Mouse (Mus musculus): ENCODE measurements around the gene Asic2. TPM values are rescaled to one million over a fixed set of nuclear protein-coding genes. Genes with fewer than 3 reads are reported as not detected.

The Asic2 gene
- total RNA-seq, 1 experiment from 2014 or later: not detected

DNA sequence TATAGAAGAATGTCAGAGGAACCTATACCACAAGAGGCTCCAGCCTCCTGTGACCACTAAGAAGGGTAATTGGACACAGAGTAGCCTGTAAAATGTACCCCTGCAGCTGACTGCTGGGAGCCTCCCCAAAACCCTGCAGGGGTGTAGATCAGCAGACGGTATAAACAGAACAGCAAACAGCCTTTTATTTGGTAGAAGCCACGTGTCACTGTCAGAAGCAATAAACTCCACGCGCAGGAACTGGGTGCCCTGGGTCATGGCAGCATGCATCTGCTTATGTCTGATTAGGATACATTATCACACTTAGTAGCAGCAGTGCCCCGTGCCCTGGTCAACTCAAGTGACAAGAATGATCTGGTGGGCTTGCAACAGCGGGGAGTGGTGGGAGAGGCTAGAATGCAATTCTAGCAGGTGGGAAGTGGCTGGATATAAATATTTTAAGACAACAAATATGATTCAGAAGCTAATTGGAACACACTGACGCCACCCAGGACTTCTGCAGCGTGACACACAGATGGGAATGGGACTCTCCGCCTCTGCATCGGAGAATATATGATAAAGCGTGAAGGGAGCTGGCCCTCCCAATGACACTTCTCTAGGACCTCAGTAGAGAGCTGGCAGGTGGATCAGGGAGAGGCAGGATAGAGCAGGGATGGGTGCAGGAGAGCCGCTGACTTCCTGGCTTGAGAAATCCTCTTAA, 912.7 kb downstream of the Asic2 start:
- ATAC-seq (ENCODE audit: extremely low read depth, insufficient number of reproducible peaks, low FRiP score, poor library complexity, severe bottlenecking): no peak

DNA sequence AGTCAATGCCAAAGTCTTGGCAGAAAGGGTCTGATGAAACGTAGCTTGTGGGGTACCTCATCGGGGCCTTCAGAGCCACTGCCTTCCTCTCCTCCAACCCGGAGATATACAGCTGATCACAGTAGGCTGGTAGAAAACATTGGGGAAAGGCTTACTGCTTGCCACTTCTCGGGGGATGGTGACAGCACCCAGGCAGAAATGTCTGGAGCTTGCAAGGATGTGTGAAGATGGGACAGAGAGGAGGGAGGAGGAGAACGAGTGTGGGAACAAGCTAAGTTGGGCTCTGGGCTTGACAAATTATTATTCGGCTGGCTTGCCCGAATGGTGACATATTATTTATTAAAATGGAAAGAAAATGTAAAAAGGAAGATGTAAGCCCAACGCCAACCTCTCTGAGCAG, 914.4 kb downstream of the Asic2 start:
- ATAC-seq (ENCODE audit: extremely low read depth, insufficient number of reproducible peaks, low FRiP score, poor library complexity, severe bottlenecking): no peak

- ATAC-seq (ENCODE audit: extremely low read depth, insufficient number of reproducible peaks, low FRiP score, poor library complexity, severe bottlenecking): no peak
Measured at GRCm38 (mm10) chr11:81041671-81042070, 926.6 kb downstream of the Asic2 start.

DNA sequence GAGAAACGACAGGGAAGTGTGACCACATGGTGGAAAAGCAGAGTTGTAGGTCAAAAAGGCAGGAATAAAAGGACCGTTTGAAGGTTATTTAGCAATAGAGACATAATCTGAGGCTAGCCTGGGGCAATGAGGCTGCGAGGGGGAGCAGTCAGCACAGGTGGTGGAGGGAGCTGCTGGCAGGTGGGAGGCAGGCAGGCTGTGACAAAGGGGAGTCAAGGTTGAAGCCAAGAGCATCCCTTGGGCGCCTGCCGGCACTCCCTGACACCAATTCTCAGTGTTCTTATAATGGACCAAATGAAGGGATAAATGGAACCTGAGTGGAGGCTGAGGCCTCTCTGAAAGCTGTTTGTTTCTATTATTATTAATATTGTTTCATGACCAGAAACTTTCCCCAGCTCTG, 928.3 kb downstream of the Asic2 start:
- ATAC-seq (ENCODE audit: extremely low read depth, insufficient number of reproducible peaks, low FRiP score, poor library complexity, severe bottlenecking): no peak

DNA sequence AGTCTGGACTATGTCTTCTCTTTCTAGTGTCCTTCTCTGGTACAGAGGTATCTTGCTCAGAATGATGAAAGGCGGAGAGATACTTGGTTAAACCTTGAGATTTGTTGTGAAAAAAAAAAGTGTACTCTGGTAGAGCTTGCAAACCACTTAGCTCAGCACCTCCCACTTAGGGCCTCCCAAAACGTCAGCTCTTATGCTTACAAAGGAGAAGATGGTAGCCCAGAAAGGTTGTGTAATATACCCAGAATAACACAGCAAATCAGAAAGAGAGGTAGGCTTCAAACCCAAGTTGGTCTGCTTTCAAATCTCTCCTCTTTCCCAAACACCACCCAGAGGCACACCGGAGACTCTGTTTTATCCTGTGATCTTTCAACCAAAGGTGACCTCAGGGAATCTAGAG, 936.1 kb downstream of the Asic2 start:
- ATAC-seq (ENCODE audit: extremely low read depth, insufficient number of reproducible peaks, low FRiP score, poor library complexity, severe bottlenecking): no peak

GRCm38 (mm10) chr11:81014776-81015175, 953.5 kb downstream of the Asic2 start:
- no peak for ATAC-seq (ENCODE audit: extremely low read depth, insufficient number of reproducible peaks, low FRiP score, poor library complexity, severe bottlenecking)

- no peak for ATAC-seq (ENCODE audit: extremely low read depth, insufficient number of reproducible peaks, low FRiP score, poor library complexity, severe bottlenecking)
Measured at GRCm38 (mm10) chr11:81013501-81013900, 954.8 kb downstream of the Asic2 start.

- ATAC-seq (ENCODE audit: extremely low read depth, insufficient number of reproducible peaks, low FRiP score, poor library complexity, severe bottlenecking): no peak
Measured at GRCm38 (mm10) chr11:81010766-81011165, 957.5 kb downstream of the Asic2 start.

GRCm38 (mm10) chr11:81009366-81009765, 958.9 kb downstream of the Asic2 start:
- no peak for ATAC-seq (ENCODE audit: extremely low read depth, insufficient number of reproducible peaks, low FRiP score, poor library complexity, severe bottlenecking)

DNA sequence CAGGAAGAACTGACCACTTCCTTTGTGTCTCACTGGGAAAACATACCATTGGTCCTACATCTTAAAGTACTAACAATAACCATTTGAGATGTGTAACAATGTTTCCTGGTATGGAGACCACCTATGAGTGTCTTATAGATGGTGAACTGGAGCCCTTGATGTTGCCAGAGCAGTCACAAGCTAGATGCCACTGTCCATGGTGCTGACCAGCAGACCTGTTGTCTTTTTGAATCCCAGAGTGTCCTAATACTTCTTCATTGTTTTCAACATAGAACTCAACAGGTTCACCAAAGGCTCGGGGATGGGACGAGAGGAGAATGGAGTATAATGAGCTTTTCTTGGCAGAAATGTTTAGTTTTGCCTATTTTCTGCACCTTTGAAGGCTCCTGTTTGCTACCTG, 962.4 kb downstream of the Asic2 start:
- no peak for ATAC-seq (ENCODE audit: extremely low read depth, insufficient number of reproducible peaks, low FRiP score, poor library complexity, severe bottlenecking)

DNA sequence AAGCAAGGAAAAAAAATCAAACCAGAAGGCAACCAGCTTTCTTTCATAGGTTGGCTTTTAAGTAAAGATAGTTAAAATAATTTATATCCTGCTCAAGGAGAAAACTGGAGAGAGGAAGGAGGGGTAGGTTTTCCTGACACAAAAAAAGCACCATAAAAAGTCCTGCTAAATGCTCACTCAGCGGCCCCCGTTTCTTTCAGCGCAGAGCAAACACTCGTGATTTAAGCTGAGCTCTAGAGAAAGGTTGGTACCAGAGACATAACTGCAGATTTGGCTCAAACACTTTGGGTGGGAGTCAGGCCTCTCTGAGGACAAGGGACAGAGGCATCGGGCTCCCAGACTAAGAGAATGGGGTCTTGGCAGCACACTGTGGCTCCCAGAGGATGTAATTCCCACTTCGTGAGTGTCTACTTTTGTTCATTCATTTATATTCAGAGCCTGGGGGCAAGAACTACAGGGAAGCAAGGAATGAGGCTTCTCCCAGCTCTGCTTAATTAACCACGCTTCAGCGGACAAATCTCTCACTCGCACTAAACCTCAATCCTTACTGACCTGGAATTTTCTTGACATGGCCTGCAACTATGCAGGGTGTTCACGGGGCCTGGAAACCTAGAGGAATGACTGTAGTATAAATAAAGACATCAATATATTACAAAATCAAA, 965.4 kb downstream of the Asic2 start:
- ATAC-seq (ENCODE audit: extremely low read depth, insufficient number of reproducible peaks, low FRiP score, poor library complexity, severe bottlenecking): no peak

GRCm38 (mm10) chr11:80995621-80996020, 972.6 kb downstream of the Asic2 start:
- no peak for ATAC-seq (ENCODE audit: extremely low read depth, insufficient number of reproducible peaks, low FRiP score, poor library complexity, severe bottlenecking)

- ATAC-seq (ENCODE audit: extremely low read depth, insufficient number of reproducible peaks, low FRiP score, poor library complexity, severe bottlenecking): no peak
Measured at GRCm38 (mm10) chr11:80983530-80983929, 984.7 kb downstream of the Asic2 start.

DNA sequence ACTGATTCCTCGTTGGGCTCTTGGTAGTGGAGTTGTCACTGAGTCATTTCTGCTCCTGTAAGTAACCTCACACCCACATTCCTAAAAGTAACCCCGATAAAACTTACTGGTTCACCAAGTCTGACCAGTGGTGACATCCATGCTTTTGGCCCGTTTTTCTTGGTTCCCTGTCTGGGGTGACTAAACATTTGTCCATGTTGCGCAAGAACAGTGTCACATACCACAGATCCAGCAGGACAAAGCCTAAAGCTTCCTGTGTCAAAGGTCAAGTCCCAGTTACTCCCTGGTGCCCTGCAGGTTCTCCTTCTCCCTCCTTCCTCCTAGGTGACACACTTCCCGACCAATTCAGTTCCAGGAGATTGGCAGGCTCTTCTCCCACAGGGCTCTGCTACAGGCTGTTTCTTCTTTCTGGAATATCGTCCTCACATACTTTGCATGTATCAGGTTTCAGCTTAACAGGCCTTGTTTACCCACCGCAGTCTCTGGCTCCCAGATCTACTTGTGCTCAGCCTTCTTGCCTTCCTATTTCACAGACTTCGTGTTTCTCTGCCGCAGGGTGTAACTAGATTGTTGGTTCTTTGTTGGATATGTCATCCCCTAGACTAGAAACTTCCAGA, 991.9 kb downstream of the Asic2 start:
- no peak for ATAC-seq (ENCODE audit: extremely low read depth, insufficient number of reproducible peaks, low FRiP score, poor library complexity, severe bottlenecking)

- no peak for ATAC-seq (ENCODE audit: extremely low read depth, insufficient number of reproducible peaks, low FRiP score, poor library complexity, severe bottlenecking)
Measured at GRCm38 (mm10) chr11:80974616-80975015, 993.6 kb downstream of the Asic2 start.

DNA sequence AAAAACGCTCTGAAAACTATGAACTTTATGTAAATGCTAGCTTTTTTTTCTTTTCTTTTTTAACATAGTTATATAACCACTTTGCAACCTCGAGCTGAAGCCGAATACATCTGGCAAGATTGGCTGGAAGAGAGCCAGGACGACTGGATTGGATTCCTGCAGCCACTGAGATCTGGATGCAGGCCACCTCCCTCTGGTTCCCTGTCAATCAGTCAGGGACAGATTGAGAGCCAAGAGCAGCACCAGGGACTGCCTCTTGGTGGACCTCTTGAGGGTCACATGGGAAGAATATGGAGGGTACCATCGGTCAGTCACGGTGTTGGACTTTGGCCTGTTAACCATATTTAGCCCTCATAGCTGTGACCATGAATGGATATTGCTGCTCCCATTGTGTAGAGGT, 994.3 kb downstream of the Asic2 start:
- ATAC-seq (ENCODE audit: extremely low read depth, insufficient number of reproducible peaks, low FRiP score, poor library complexity, severe bottlenecking): no peak

DNA sequence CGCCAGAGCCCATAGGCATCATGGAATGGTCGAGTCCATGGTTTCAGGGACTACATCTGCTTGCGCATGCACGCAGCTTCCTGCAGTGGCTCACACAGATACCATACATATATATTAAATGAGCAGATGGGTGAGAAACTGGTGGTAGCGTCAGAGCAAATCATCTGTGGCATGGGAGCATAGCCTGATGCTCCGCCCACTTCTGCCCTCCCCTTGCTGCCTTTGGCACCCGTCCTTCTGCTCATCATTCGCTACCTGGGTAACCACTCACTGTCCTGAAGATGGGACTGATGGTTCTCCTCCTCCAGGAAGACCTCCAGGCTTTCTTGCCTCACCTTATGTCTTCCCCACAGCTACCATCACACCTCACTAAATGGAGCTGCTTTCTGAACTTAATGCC, 995.0 kb downstream of the Asic2 start:
- no peak for ATAC-seq (ENCODE audit: extremely low read depth, insufficient number of reproducible peaks, low FRiP score, poor library complexity, severe bottlenecking)

DNA sequence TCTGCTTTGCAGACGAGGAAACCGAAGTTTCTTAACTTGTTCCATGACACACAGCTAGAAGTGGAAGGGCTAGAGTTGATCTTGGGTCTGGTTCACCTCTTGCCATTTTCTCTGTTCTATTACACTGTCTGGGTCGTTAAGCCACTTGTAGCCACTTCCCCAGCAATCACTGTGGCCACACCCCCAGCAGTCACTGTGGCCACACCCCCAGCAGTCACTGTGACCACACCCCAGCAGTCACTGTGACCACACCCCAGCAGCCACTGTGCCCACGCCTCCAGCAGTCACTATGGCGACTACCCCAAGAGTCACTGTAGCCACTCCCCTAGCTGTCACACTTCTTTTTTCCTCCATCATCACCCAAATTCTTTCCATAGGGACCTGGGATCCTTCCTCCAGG, 1000.7 kb downstream of the Asic2 start:
- ATAC-seq (ENCODE audit: extremely low read depth, insufficient number of reproducible peaks, low FRiP score, poor library complexity, severe bottlenecking): no peak

- no peak for ATAC-seq (ENCODE audit: extremely low read depth, insufficient number of reproducible peaks, low FRiP score, poor library complexity, severe bottlenecking)
Measured at GRCm38 (mm10) chr11:80966040-80966439, 1002.2 kb downstream of the Asic2 start.

GRCm38 (mm10) chr11:80961326-80961725, 1006.9 kb downstream of the Asic2 start:
- no peak for ATAC-seq (ENCODE audit: extremely low read depth, insufficient number of reproducible peaks, low FRiP score, poor library complexity, severe bottlenecking)
